Mouse (Mus musculus): ENCODE data around the gene Tradd.

- TF ChIP-seq GATA1 (IDR thresholded peaks at IDR 0.05; ENCODE audit: borderline replicate concordance, low read length) (no peak), CTCF (IDR thresholded peaks at IDR 0.05; ENCODE audit: low read depth, low read length) (no peak), POLR2AphosphoS5 (IDR thresholded peaks at IDR 0.05; ENCODE audit: insufficient replicate concordance, low read depth, low read length) (no peak)
These were observed 6.9 kb downstream of the Tradd start for GRCm38 (mm10) chr8:105257318-105258114.

All from G1E (cell line).